Mouse (Mus musculus) liver, embryonic 14.5 days (tissue): Measurements from ENCODE around the gene Cuedc1. TPM values are rescaled to one million over a fixed set of nuclear protein-coding genes. Genes with fewer than 3 reads are reported as not detected.
A peak's percentile ranks its signal among the peaks of the same experiment; 100 is the strongest.

ENCODE experiments used
- ATAC-seq: fragments of 200-750 bp; cut with Nextera tagmentation; 2 replicates; pipeline ENCODE4 v1.8.0; 2017; ENCODE audit warnings: moderate number of reproducible peaks, mild to moderate bottlenecking, moderate library complexity; ENCODE audit not compliant: insufficient read depth
- DNase-seq, 3 experiments: peaks; one replicate each; pipeline ENCODE4 v3.0.0-alpha.2; 2012 to 2013; ENCODE audit warnings: low read depth in 3 of 3, low spot score in 3 of 3
- H3K27ac ChIP-seq: fragments of 300-500 bp; sonication (generic); 2 replicates; pipeline ENCODE4 v1.5.1; 2014; ENCODE audit warnings: moderate library complexity, mild to moderate bottlenecking, control low read depth, inconsistent platforms
- H3K27me3 ChIP-seq: fragments of 300-500 bp; sonication (generic); 2 replicates; pipeline ENCODE4 v1.6.1; 2014; ENCODE audit warnings: mild to moderate bottlenecking, low read length, moderate library complexity; ENCODE audit not compliant: control insufficient read depth, insufficient read depth
- H3K36me3 ChIP-seq: fragments of 300-500 bp; sonication (generic); replicated peaks from 2 replicates; pipeline ENCODE4 v1.6.1; 2014; ENCODE audit warnings: low read depth; ENCODE audit not compliant: control insufficient read depth, insufficient read depth
- H3K4me1 ChIP-seq, 2 experiments: fragments of 200-500 bp in 1 of 2; fragments of 300-500 bp in 1 of 2; sonication (generic) in 1 of 2; replicated peaks; 2 replicates each; pipeline ENCODE4 v1.6.1; 2012 to 2014; ENCODE audit warnings: antibody characterized with exemption in 1 of 2, inconsistent platforms in 1 of 2, low read length in 1 of 2; ENCODE audit not compliant: control insufficient read depth in 2 of 2, insufficient read depth in 2 of 2
- H3K4me2 ChIP-seq: fragments of 300-500 bp; sonication (generic); 2 replicates; pipeline ENCODE4 v1.6.1; 2014; ENCODE audit warnings: low read depth, mild to moderate bottlenecking, control low read depth, moderate library complexity
- H3K4me3 ChIP-seq, 2 experiments: fragments of 200-500 bp in 1 of 2; fragments of 300-500 bp in 1 of 2; sonication (generic) in 1 of 2; 2 replicates each; pipeline ENCODE4 v1.5.1; 2012 to 2014; ENCODE audit warnings: low read depth in 2 of 2, low read length in 2 of 2, mild to moderate bottlenecking in 2 of 2, control low read depth in 1 of 2, inconsistent platforms in 1 of 2, moderate library complexity in 1 of 2; ENCODE audit not compliant: insufficient read depth in 1 of 2
- H3K9ac ChIP-seq: fragments of 300-500 bp; sonication (generic); replicated peaks from 2 replicates; pipeline ENCODE4 v1.6.1; 2014; ENCODE audit warnings: mild to moderate bottlenecking, control low read depth, moderate library complexity
- H3K9me3 ChIP-seq: fragments of 300-500 bp; sonication (generic); 2 replicates; pipeline ENCODE4 v1.6.1; 2016; ENCODE audit warnings: low read length, mixed read lengths; ENCODE audit not compliant: control insufficient read depth
- CTCF ChIP-seq: IDR thresholded peaks from 2 replicates; pipeline ENCODE4 v1.5.1; 2016; ENCODE audit warnings: antibody characterized with exemption, low read depth, control low read depth
- EP300 ChIP-seq: IDR thresholded peaks from 2 replicates; pipeline ENCODE4 v1.6.1; 2016; ENCODE audit warnings: antibody characterized with exemption, low read depth
- WGBS: fragments of 180-500 bp; shearing (Covaris S2); extraction: QIAGEN DNeasy Blood & Tissue Kit; methylation state at CpG from one replicate; pipeline ENCODE4 v1.1.7; 2014; ENCODE audit not compliant: insufficient replicate concordance; 5-methylcytosine and 5-hydroxymethylcytosine counted together
- polyA plus RNA-seq, 2 experiments: library from polyadenylated mRNA; depleted of rRNA in 1 of 2; stranded (reverse) in 1 of 2; unstranded in 1 of 2; fragments of >200 nt; fragmentation: Nextera tagmentation in 1 of 2; extraction: Ambion mirVana in 1 of 2; gene quantifications; 2 replicates each; pipeline versions ENCODE4 v1.2.1 to v1.2.3; 2012 to 2014

Gene Cuedc1
- polyA plus RNA-seq, 2 experiments, result 0.36 to 0.96 TPM

- ATAC-seq, result no peak
- Histone ChIP-seq H3K9me3 (no peaks in the 10 kb centered on the region), H3K4me2 (no peak overlapping the region), H3K4me1 (no peaks in the 10 kb centered on the region), H3K27ac (no peak overlapping the region), H3K4me3 (no peak overlapping the region), H3K36me3 (no peaks in the 10 kb centered on the region), H3K27me3 (no peaks in the 10 kb centered on the region), H3K9ac (no peak overlapping the region)
- TF ChIP-seq EP300, result no peak
- TF ChIP-seq CTCF, result no peak
- WGBS, result 62% methylated on average over 17 of the region's 17 CpGs
- DNase-seq, result no peak
Measured at GRCm38 (mm10) chr11:88227001-88227957, 129.4 kb downstream of the Cuedc1 start.

- Histone ChIP-seq H3K27ac (no peak overlapping the region), H3K4me2 (no peak overlapping the region), H3K27me3 (no peaks in the 10 kb centered on the region), H3K9ac (no peak overlapping the region), H3K4me3 (no peak overlapping the region), H3K9me3 (no peaks in the 10 kb centered on the region), H3K4me1 (peaks cover 4 to 14% of the 10 kb centered on the region in 2 experiments; a peak in 3 of 4 replicates), H3K36me3 (no peaks in the 10 kb centered on the region)
- WGBS, result 65% methylated on average over 4 of the region's 4 CpGs
- DNase-seq (no peak), ATAC-seq (no peak)
- TF ChIP-seq CTCF (no peak), EP300 (no peak)
Measured at GRCm38 (mm10) chr11:88231213-88231790, 133.4 kb downstream of the Cuedc1 start.

- ATAC-seq (peak; percentile 33; the same call in 1 of the 2 replicates), DNase-seq (no peak)
- Histone ChIP-seq H3K27me3 (no peaks in the 10 kb centered on the region), H3K36me3 (no peaks in the 10 kb centered on the region), H3K4me3 (no peak overlapping the region), H3K4me1 (peaks cover 4 to 15% of the 10 kb centered on the region in 2 experiments; a peak in 3 of 4 replicates), H3K9me3 (no peaks in the 10 kb centered on the region), H3K4me2 (no peak overlapping the region), H3K27ac (no peak overlapping the region), H3K9ac (no peak overlapping the region)
- WGBS, result 12% methylated on average over 17 of the region's 17 CpGs
- no peak for TF ChIP-seq EP300
- TF ChIP-seq CTCF, result no peak
Measured at GRCm38 (mm10) chr11:88233528-88234427, 135.9 kb downstream of the Cuedc1 start.

- 9% methylated on average over 4 of the region's 4 CpGs for WGBS
- Histone ChIP-seq H3K4me2 (peak overlapping the region; percentile 16), H3K27ac (no peak overlapping the region), H3K4me3 (no peak overlapping the region), H3K4me1 (peaks cover 4 to 15% of the 10 kb centered on the region in 2 experiments; a peak in 3 of 4 replicates), H3K9me3 (no peaks in the 10 kb centered on the region), H3K27me3 (no peaks in the 10 kb centered on the region), H3K36me3 (no peaks in the 10 kb centered on the region), H3K9ac (no peak overlapping the region)
- DNase-seq (no peak), ATAC-seq (no peak)
- TF ChIP-seq CTCF (no peak), EP300 (no peak)
Measured at GRCm38 (mm10) chr11:88234789-88235188, 136.9 kb downstream of the Cuedc1 start.
